Comparison of ENCODE assay signal across 13 mouse cellular contexts in genomic region chr1:45355944-45356343, GRCm38 (mm10). TPM values are rescaled to one million over a fixed set of nuclear protein-coding genes. Genes with fewer than 3 reads are reported as not detected.
A peak's percentile ranks its signal among the peaks of the same experiment; 100 is the strongest.
DNase-seq lines count a peak whose midpoint lies in the region; ATAC-seq and TF ChIP-seq lines count a peak whose summit lies in the region.
"Had no signal": no experiment of that assay in that cellular context is flagged by ENCODE, and none has a peak within 500 bp of the region (broad histone marks: within the 10 kb centered on the region; RNA-seq: fewer than 3 reads in every experiment).

No protein-coding gene starts in this region.

- H3K9ac ChIP-seq in embryonic facial prominence, embryonic 15.5 days, result no peak overlapping the region
- H3K9ac ChIP-seq in midbrain, embryonic 13.5 days (replicated peaks), result no peak overlapping the region

- H3K9me3 ChIP-seq in embryonic facial prominence, embryonic 15.5 days (replicated peaks), result no peaks in the 10 kb centered on the region
- no peaks in the 10 kb centered on the region for H3K9me3 ChIP-seq in midbrain, embryonic 13.5 days

- H3K79me2 ChIP-seq in myocyte (ENCODE audit: control insufficient read depth, insufficient read depth), result no peaks in the 10 kb centered on the region

- H3K4me1 ChIP-seq in embryonic facial prominence, embryonic 15.5 days, result no peaks in the 10 kb centered on the region
- H3K4me1 ChIP-seq in midbrain, embryonic 13.5 days (replicated peaks), result no peaks in the 10 kb centered on the region

- peak; percentile 67 for DNase-seq in gastrocnemius, adult 18-20 months (ENCODE audit: low spot score)
- DNase-seq in gastrocnemius, postnatal 36 days, result no peak
- DNase-seq in left cerebral cortex, adult 9 months (ENCODE audit: low spot score in 2 of 2), result peak; percentile 9 to 14
- no peak for DNase-seq in left cerebral cortex, postnatal 4 days
- no peak for DNase-seq in retina, embryonic 14.5 days (ENCODE audit: low spot score)
- DNase-seq: cerebellum, adult 2 months; midbrain, embryonic 14.5 days; thymus, adult 2 months had no signal

- no peak for ATAC-seq in embryonic facial prominence, embryonic 15.5 days (ENCODE audit: insufficient number of reproducible peaks, low FRiP score, low TSS enrichment, low read depth)
- no peak for ATAC-seq in midbrain, embryonic 13.5 days

- H3K27me3 ChIP-seq in embryonic facial prominence, embryonic 15.5 days, result no peaks in the 10 kb centered on the region
- no peaks in the 10 kb centered on the region for H3K27me3 ChIP-seq in myocyte (ENCODE audit: control insufficient read depth, insufficient read depth, insufficient read length)
- H3K27me3 ChIP-seq in midbrain, embryonic 13.5 days, result no peaks in the 10 kb centered on the region

- 55% methylated on average over 4 of the region's 4 CpGs for WGBS in embryonic facial prominence, embryonic 15.5 days
- 78% methylated on average over 4 of the region's 4 CpGs for WGBS in midbrain, embryonic 13.5 days

- no peak for TF ChIP-seq POLR2A in myocyte (IDR thresholded peaks at IDR 0.05; ENCODE audit: insufficient read length, low read depth)

- no peak overlapping the region for H3K4me3 ChIP-seq in embryonic facial prominence, embryonic 15.5 days (replicated peaks)
- no peak overlapping the region for H3K4me3 ChIP-seq in myocyte
- H3K4me3 ChIP-seq in midbrain, embryonic 13.5 days (replicated peaks), result no peak overlapping the region
- H3K4me3 ChIP-seq: erythroblast, embryonic 14.5 days had no signal

- 0 out of 2 replicates have a peak overlapping the region, but pooled peaks have one; percentile 44 for H3K27ac ChIP-seq in embryonic facial prominence, embryonic 15.5 days (replicated peaks)
- no peak overlapping the region for H3K27ac ChIP-seq in midbrain, embryonic 13.5 days

- no peaks in the 10 kb centered on the region for H3K36me3 ChIP-seq in embryonic facial prominence, embryonic 15.5 days
- H3K36me3 ChIP-seq in myocyte (ENCODE audit: control insufficient read depth, insufficient read depth), result no peaks in the 10 kb centered on the region
- H3K36me3 ChIP-seq in midbrain, embryonic 13.5 days, result no peaks in the 10 kb centered on the region

- no peak overlapping the region for H3ac ChIP-seq in myocyte (ENCODE audit: control insufficient read depth, insufficient read length)

- H3K4me2 ChIP-seq in embryonic facial prominence, embryonic 15.5 days (replicated peaks), result no peak overlapping the region
- H3K4me2 ChIP-seq in myocyte (ENCODE audit: low read depth), result peak overlapping the region; percentile 37
- H3K4me2 ChIP-seq in midbrain, embryonic 13.5 days (replicated peaks), result no peak overlapping the region

- intact Hi-C loops in gastrocnemius, postnatal 36 days (cut with DNase I), result no loop called here
- intact Hi-C loops in left cerebral cortex, postnatal 4 days (cut with DNase I), result no loop called here

TF ChIP-seq in myocyte, 11 proteins besides CTCF, POLR2A, EP300 and RAD21:
- TF ChIP-seq TCF3 (IDR thresholded peaks at IDR 0.05; ENCODE audit: insufficient read length, low read depth) (no peak), CEBPB (IDR thresholded peaks at IDR 0.05; ENCODE audit: insufficient read depth, poor library complexity, severe bottlenecking) (peak; percentile 84)

RNA-seq across cellular contexts. Expression of gene Col3a1, which starts 44.6 kb away (rescaled TPM):
- 10 to 100 TPM; 72.3 to 85.2 TPM for total RNA-seq in gastrocnemius, adult 18-20 months (2021)
- total RNA-seq in gastrocnemius, postnatal 36 days (2021), result 100 to 1,000 TPM; 366 to 551 TPM
- 10 to 100 TPM; 56.2 to 75.7 TPM for total RNA-seq in left cerebral cortex, postnatal 4 days (2021)
- 2,793 and 3,179 TPM in 2 replicates for polyA plus RNA-seq in embryonic facial prominence, embryonic 15.5 days (2015; fragmentation: Nextera tagmentation; extraction: Ambion mirVana)
- polyA plus RNA-seq in myocyte (2012; fragmentation: generic; extraction: Trizol), result 708 TPM
- polyA plus RNA-seq in midbrain, embryonic 13.5 days (2015; fragmentation: Nextera tagmentation; extraction: Ambion mirVana), result 141 and 184 TPM in 2 replicates
- total RNA-seq: hematopoietic stem cell, adult 5-6 weeks had no signal

Comparison
In these comparisons a context has a peak if more than half of its experiments do, and no peak if none do; other contexts are left out.
1. DNase-seq: peak in gastrocnemius, adult 18-20 months (single experiment) and left cerebral cortex, adult 9 months (2 of 2); none in gastrocnemius, postnatal 36 days (0 of 2), left cerebral cortex, postnatal 4 days (single experiment) and retina, embryonic 14.5 days (single experiment).
2. RNA of gene Col3a1, which starts 44.6 kb away (total RNA-seq): 366 to 551 TPM in gastrocnemius, postnatal 36 days; 72.3 to 85.2 TPM in gastrocnemius, adult 18-20 months and 56.2 to 75.7 TPM in left cerebral cortex, postnatal 4 days; every median in the first group is over 4 times any median in the second.